Mouse (Mus musculus) limb, embryonic 12.5 days (tissue): ENCODE results near the gene Kynu. TPM values are rescaled to one million over a fixed set of nuclear protein-coding genes. Genes with fewer than 3 reads are reported as not detected.

Experiments used
- ATAC-seq: fragments of 200-750 bp; cut with Nextera tagmentation; 2 replicates; pipeline ENCODE4 v1.8.0; 2017; ENCODE audit warnings: low read depth, moderate TSS enrichment; ENCODE audit not compliant: insufficient number of reproducible peaks, insufficient read depth, low FRiP score, low TSS enrichment
- H3K27ac ChIP-seq: fragments of 300-500 bp; sonication (generic); 2 replicates; pipeline ENCODE4 v1.5.1; 2016; ENCODE audit warnings: mild to moderate bottlenecking, moderate library complexity
- H3K27me3 ChIP-seq: fragments of 300-500 bp; sonication (generic); 2 replicates; pipeline ENCODE4 v1.6.1; 2016; ENCODE audit warnings: mild to moderate bottlenecking, moderate library complexity
- H3K36me3 ChIP-seq: fragments of 300-500 bp; sonication (generic); 2 replicates; pipeline ENCODE4 v1.6.1; 2016; ENCODE audit warnings: mild to moderate bottlenecking, moderate library complexity
- H3K4me1 ChIP-seq: fragments of 300-500 bp; sonication (generic); replicated peaks from 2 replicates; pipeline ENCODE4 v1.6.1; 2016
- H3K4me2 ChIP-seq: fragments of 300-500 bp; sonication (generic); 2 replicates; pipeline ENCODE4 v1.6.1; 2016; ENCODE audit warnings: mild to moderate bottlenecking, moderate library complexity
- H3K4me3 ChIP-seq: fragments of 300-500 bp; sonication (generic); replicated peaks from 2 replicates; pipeline ENCODE4 v1.5.1; 2016; ENCODE audit warnings: mild to moderate bottlenecking
- H3K9ac ChIP-seq: fragments of 300-500 bp; sonication (generic); replicated peaks from 2 replicates; pipeline ENCODE4 v1.6.1; 2016; ENCODE audit warnings: mild to moderate bottlenecking, moderate library complexity
- H3K9me3 ChIP-seq: fragments of 300-500 bp; sonication (generic); 2 replicates; pipeline ENCODE4 v1.6.1; 2016; ENCODE audit warnings: mild to moderate bottlenecking, moderate library complexity
- WGBS: fragments of 180-500 bp; shearing (Covaris S2); methylation state at CpG from one replicate; pipeline ENCODE4 v1.1.7; 2016; 5-methylcytosine and 5-hydroxymethylcytosine counted together
- polyA plus RNA-seq: library from polyadenylated mRNA; unstranded; fragments of >200 nt; fragmentation: Nextera tagmentation; extraction: Ambion mirVana; gene quantifications from 2 replicates; pipeline ENCODE4 v1.2.1, GENCODE M21; 2016

The Kynu gene
- polyA plus RNA-seq, 1 experiment from 2014 or later, result 0.26 TPM

DNA sequence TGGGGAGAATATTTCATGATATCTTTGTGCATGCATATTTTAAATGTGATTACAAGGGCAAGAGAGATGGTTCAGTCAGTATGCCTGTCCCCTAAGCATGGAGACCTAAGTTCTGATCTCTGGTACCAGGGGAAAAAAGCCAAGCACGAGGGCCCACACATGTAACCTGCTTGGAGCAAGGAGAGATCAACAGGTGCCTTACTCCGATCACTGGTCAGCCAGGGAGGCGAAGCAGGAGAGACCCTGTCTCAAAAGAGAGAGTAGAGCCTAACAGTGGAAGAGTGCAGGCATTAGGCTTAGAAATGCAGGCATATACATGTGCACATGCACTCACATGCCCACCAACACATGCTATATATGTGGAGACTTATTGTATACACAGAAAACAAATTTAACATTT, 173.7 kb downstream of the Kynu start:
- Histone ChIP-seq H3K4me3 (no peak overlapping the region), H3K27ac (no peak overlapping the region), H3K4me2 (no peak overlapping the region), H3K9ac (no peak overlapping the region), H3K27me3 (peaks cover 4% of the 10 kb centered on the region; the same call in 1 of the 2 replicates), H3K4me1 (no peaks in the 10 kb centered on the region), H3K9me3 (no peaks in the 10 kb centered on the region), H3K36me3 (no peaks in the 10 kb centered on the region)
- no peak for ATAC-seq
- 91% methylated on average over 3 of the region's 3 CpGs for WGBS

Other genes starting within 250 kb of the Kynu start
- gene Arhgap15, start 193.5 kb downstream of the Kynu start, polyA plus RNA-seq, result 0.51 and 0.54 TPM in 2 replicates